Mouse (Mus musculus) testis, adult 2 months (tissue): ENCODE measurements around the gene Krtap1-4. TPM values are rescaled to one million over a fixed set of nuclear protein-coding genes. Genes with fewer than 3 reads are reported as not detected.

Source experiments
- H3K27ac ChIP-seq: fragments of 200-500 bp; 2 replicates; pipeline ENCODE4 v1.5.1; 2012; ENCODE audit warnings: low read depth, low read length; ENCODE audit not compliant: control insufficient read depth, insufficient read depth
- H3K27me3 ChIP-seq: fragments of 200-500 bp; 2 replicates; pipeline ENCODE4 v1.6.1; 2012; ENCODE audit warnings: mild to moderate bottlenecking, low read length, moderate library complexity; ENCODE audit not compliant: control insufficient read depth, insufficient read depth
- H3K36me3 ChIP-seq: fragments of 200-500 bp; 2 replicates; pipeline ENCODE4 v1.6.1; 2012; ENCODE audit warnings: mild to moderate bottlenecking, low read length; ENCODE audit not compliant: control insufficient read depth, insufficient read depth
- H3K4me1 ChIP-seq: fragments of 200-500 bp; 2 replicates; pipeline ENCODE4 v1.6.1; 2012; ENCODE audit warnings: low read length; ENCODE audit not compliant: control insufficient read depth, insufficient read depth
- H3K4me3 ChIP-seq: fragments of 200-500 bp; 2 replicates; pipeline ENCODE4 v1.5.1; 2012; ENCODE audit warnings: low read depth, mild to moderate bottlenecking, low read length, moderate library complexity, mixed read lengths; ENCODE audit not compliant: control insufficient read depth
- CTCF ChIP-seq: fragments of 200-500 bp; IDR thresholded peaks from 2 replicates; pipeline ENCODE4 v1.5.1; 2012; ENCODE audit warnings: low read depth, mild to moderate bottlenecking, inconsistent platforms, low read length, moderate library complexity; ENCODE audit not compliant: control insufficient read depth, insufficient read depth, insufficient replicate concordance
- POLR2A ChIP-seq: fragments of 200-500 bp; IDR thresholded peaks from 2 replicates; pipeline ENCODE4 v1.6.1; 2012; ENCODE audit warnings: low read depth, mild to moderate bottlenecking, inconsistent platforms, low read length, moderate library complexity; ENCODE audit not compliant: control insufficient read depth
- polyA plus RNA-seq: library from polyadenylated mRNA; depleted of rRNA; stranded (reverse); fragments of >200 nt; gene quantifications from 2 replicates; pipeline ENCODE4 v1.2.3, GENCODE M21; 2012

Krtap1-4 gene
- polyA plus RNA-seq, 1 experiment, result not detected

DNA sequence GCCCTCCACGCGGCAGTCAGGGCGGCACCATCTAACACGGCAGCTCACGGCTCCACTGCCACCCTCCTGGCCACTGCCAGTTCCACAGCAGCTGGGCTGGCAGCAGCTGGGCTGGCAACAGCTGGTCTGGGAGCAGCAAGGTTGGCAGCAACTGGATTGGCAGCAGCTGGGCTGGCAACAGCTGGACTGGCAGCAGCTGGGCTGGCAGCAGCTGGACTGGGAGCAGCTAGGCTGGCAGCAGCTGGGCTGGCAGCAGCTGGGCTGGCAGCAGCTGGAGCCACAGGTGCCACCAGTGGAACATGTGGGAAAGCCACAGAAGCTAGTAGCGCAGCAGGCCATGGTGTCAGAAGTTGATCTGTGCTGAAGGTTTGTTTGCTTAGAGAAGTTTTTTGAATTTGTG lies 7.5 kb upstream of the Krtap1-4 start, which contains the start of gene Krtap1-3:
TSS of gene Krtap1-3 (minus strand) at position 359 of the 400 bp plus-strand sequence.
- no peak for TF ChIP-seq POLR2A
- TF ChIP-seq CTCF, result no peak
- Histone ChIP-seq H3K27me3 (no peaks in the 10 kb centered on the region), H3K4me1 (0 out of 2 replicates have a peak, but pooled peaks cover 2% of the 10 kb centered on the region), H3K36me3 (no peaks in the 10 kb centered on the region), H3K4me3 (no peak within 1 kb of the TSS), H3K27ac (no peak within 1 kb of the TSS)

- Histone ChIP-seq H3K27me3 (no peaks in the 10 kb centered on the region), H3K4me1 (no peaks in the 10 kb centered on the region), H3K4me3 (no peak overlapping the region), H3K27ac (no peak overlapping the region), H3K36me3 (no peaks in the 10 kb centered on the region)
- TF ChIP-seq POLR2A, result no peak
- TF ChIP-seq CTCF, result no peak
Observed at GRCm38 (mm10) chr11:99585096-99585495, 1.6 kb upstream of the Krtap1-4 start.

DNA sequence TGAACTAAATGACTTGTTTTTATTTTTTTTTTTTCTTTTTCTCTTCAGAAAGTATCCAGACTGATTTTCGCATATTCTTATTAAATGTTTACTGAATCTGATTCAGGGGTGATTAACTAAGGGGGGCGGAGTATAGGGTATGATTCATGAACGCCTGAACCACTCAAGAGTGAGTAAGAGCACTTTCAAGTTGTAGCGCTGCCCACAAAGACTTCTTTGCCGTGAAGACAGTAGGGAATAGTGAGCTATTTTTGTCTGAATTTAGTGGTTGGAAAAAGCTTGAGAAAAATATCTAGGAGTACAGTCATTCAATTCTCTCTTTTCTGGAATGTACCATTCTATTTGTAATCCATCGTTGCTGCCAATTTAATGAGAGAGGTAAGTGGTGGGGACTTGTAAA lies 1.9 kb downstream of the Krtap1-4 start:
- no peaks in the 10 kb centered on the region for H3K4me1 ChIP-seq
- H3K36me3 ChIP-seq, result no peaks in the 10 kb centered on the region
- H3K27ac ChIP-seq, result no peak overlapping the region
- H3K27me3 ChIP-seq, result no peaks in the 10 kb centered on the region
- no peak overlapping the region for H3K4me3 ChIP-seq
- no peak for TF ChIP-seq CTCF
- TF ChIP-seq POLR2A, result no peak

GRCm38 (mm10) chr11:99581051-99581450 lies 2.4 kb downstream of the Krtap1-4 start:
- no peaks in the 10 kb centered on the region for H3K36me3 ChIP-seq
- H3K4me1 ChIP-seq, result no peaks in the 10 kb centered on the region
- no peak for TF ChIP-seq CTCF
- no peak for TF ChIP-seq POLR2A
- no peak overlapping the region for H3K4me3 ChIP-seq
- no peak overlapping the region for H3K27ac ChIP-seq
- no peaks in the 10 kb centered on the region for H3K27me3 ChIP-seq

GRCm38 (mm10) chr11:99580636-99581035 lies 2.8 kb downstream of the Krtap1-4 start, which contains the start of gene Krtap1-5:
Gene Krtap1-5 (minus strand): TSS chr11:99581016.
- H3K4me3 ChIP-seq, result no peak within 1 kb of the TSS
- H3K27ac ChIP-seq, result no peak within 1 kb of the TSS
- no peaks in the 10 kb centered on the region for H3K36me3 ChIP-seq
- H3K4me1 ChIP-seq, result no peaks in the 10 kb centered on the region
- H3K27me3 ChIP-seq, result no peaks in the 10 kb centered on the region
- TF ChIP-seq POLR2A, result no peak
- no peak for TF ChIP-seq CTCF

DNA sequence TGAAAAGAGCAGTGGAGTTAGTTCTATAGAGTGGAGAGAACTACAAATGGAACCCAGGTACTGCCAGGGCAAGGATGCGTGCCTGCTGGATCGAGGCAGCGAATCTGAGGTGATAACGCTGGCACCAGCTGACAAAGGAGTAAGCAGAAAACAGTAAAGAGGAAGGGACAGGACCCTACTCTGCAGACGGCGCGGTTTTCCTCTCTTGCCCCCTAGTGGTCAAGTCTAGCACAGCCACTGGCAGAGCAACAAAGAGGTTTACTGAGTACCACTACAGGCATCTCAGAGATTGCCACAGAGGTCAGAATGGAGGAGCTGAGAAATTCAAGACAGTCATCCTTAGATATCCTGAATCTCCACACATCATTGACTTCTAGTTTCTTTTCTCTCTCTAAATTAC lies 9.3 kb downstream of the Krtap1-4 start:
- Histone ChIP-seq H3K36me3 (no peaks in the 10 kb centered on the region), H3K4me3 (no peak overlapping the region), H3K27me3 (no peaks in the 10 kb centered on the region), H3K4me1 (no peaks in the 10 kb centered on the region), H3K27ac (no peak overlapping the region)
- TF ChIP-seq CTCF (peak; percentile 70; the same call in 1 of the 2 replicates), POLR2A (no peak)

GRCm38 (mm10) chr11:99573164-99573563 lies 10.3 kb downstream of the Krtap1-4 start:
- Histone ChIP-seq H3K27ac (no peak overlapping the region), H3K36me3 (no peaks in the 10 kb centered on the region), H3K4me3 (no peak overlapping the region), H3K4me1 (no peaks in the 10 kb centered on the region), H3K27me3 (no peaks in the 10 kb centered on the region)
- TF ChIP-seq CTCF, result no peak
- no peak for TF ChIP-seq POLR2A

DNA sequence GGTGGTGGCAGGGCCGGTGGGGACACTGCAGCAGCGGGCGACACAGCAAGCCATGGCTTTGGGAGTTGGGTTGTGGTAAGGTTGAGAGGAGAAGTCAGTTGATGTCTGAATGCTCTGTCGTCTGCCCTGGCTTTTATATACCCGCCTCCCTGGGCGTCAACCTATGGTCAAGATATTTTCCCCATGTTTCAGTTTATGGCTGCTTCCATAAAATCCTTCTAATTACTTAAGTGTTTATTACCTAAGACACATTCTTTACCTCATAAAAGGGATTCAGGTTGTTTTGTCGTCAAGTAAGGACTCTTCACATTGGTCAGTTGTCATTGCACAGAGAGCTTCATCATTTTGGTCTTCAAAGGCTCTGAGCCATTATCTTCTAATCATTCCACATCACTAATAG lies 16.9 kb downstream of the Krtap1-4 start, which contains the start of gene Krtap3-1:
TSS of gene Krtap3-1 (minus strand) at position 101 of the 400 bp plus-strand sequence.
- Histone ChIP-seq H3K27ac (no peak within 1 kb of the TSS), H3K27me3 (no peaks in the 10 kb centered on the region), H3K4me1 (no peaks in the 10 kb centered on the region), H3K36me3 (no peaks in the 10 kb centered on the region), H3K4me3 (no peak within 1 kb of the TSS)
- TF ChIP-seq CTCF, result no peak
- TF ChIP-seq POLR2A, result no peak
